Mouse (Mus musculus) macrophage (primary cell): Measurements from ENCODE around the gene Cyp26b1. TPM values are rescaled to one million over a fixed set of nuclear protein-coding genes. Genes with fewer than 3 reads are reported as not detected.

Source experiments
- H3K27ac ChIP-seq: fragments of 350-480 bp; formaldehyde crosslinking; 2 replicates; pipeline ENCODE4 v1.9.0; 2021
- H3K36me3 ChIP-seq: fragments of 350-480 bp; formaldehyde crosslinking; 2 replicates; pipeline ENCODE4 v1.9.0; 2021; ENCODE audit errors: inconsistent target
- H3K4me3 ChIP-seq: fragments of 350-480 bp; formaldehyde crosslinking; 2 replicates; pipeline ENCODE4 v1.9.0; 2021; ENCODE audit errors: inconsistent target
- H3K79me2 ChIP-seq: fragments of 350-480 bp; formaldehyde crosslinking; 2 replicates; pipeline ENCODE4 v1.9.0; 2021; ENCODE audit errors: inconsistent target
- WGBS: methylation state at CpG from one replicate; pipeline ENCODE4 v1.1.7; 2026; ENCODE audit warnings: inconsistent platforms; ENCODE audit not compliant: missing documents; 5-methylcytosine and 5-hydroxymethylcytosine counted together
- polyA plus RNA-seq: library from polyadenylated mRNA; stranded (reverse); fragments of 250-400 nt; gene quantifications from 3 replicates; pipeline ENCODE4 v1.2.4, GENCODE M21; 2018; ENCODE audit warnings: inconsistent platforms

Gene Cyp26b1
- polyA plus RNA-seq, 1 experiment from 2014 or later, result 0.03 TPM

- 100% methylated on average over 3 of the region's 3 CpGs for WGBS
These were observed 918 bp upstream of the Cyp26b1 start for GRCm38 (mm10) chr6:84594626-84595025.

GRCm38 (mm10) chr6:84590961-84591745 lies 2.6 kb downstream of the Cyp26b1 start:
- Histone ChIP-seq H3K4me3 (no peak overlapping the region), H3K27ac (no peak overlapping the region), H3K36me3 (no peaks in the 10 kb centered on the region), H3K79me2 (no peaks in the 10 kb centered on the region)
- 98% methylated on average over 6 of the region's 6 CpGs for WGBS

More at GRCm38 (mm10) chr6:84594626-84595025, 918 bp upstream of the Cyp26b1 start:
- no peaks in the 10 kb centered on the region for H3K79me2 ChIP-seq
- no peaks in the 10 kb centered on the region for H3K36me3 ChIP-seq
- H3K4me3 ChIP-seq, result no peak overlapping the region
- H3K27ac ChIP-seq, result no peak overlapping the region

DNA sequence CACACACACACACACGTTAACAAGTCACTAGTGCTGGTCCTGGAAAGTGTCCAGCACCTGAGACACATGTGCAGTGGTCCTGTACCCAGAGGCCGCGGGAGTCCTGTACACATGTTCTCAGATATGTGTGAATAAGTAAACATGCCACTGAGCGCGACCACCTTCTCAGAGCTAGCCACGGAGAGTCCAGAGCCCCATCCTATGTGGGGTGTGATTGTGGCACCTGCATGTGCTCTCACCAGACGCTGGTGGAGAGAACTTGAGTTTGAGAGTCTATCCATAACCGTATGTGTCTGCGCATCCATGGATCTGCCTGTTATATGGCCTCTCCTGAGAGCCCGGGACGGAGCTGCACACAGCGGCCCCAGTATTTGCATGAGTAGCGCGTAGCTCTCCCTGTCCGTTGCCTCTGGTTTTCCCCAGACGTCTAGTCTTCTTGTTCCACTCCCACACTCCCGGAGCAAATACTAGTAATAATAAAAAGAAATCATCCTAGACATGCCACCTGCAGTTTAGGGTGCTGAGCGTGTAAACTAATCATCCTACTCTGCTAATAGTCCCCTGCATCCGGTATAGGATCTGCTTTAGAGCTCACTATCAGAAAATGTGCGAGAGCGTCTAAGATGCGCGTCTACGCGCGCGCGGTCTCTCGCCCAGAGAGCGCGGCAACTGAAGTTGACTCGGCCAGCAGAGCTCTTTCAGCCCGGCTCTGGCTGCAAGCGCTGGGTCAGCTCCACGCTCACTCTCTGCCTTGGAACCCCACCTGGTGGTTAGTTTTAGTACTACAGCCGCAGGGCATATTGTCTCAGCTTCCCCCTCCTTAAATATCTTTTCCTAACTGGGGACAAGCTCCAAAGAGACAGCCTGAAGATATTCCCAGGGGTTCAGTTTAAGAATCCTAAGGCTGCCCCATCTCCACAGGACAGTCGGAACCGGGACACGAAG lies 3.7 kb downstream of the Cyp26b1 start:
- H3K27ac ChIP-seq, result no peak overlapping the region
- 9% methylated on average over 36 of the region's 39 CpGs for WGBS
- no peaks in the 10 kb centered on the region for H3K36me3 ChIP-seq
- no peak overlapping the region for H3K4me3 ChIP-seq
- no peaks in the 10 kb centered on the region for H3K79me2 ChIP-seq

DNA sequence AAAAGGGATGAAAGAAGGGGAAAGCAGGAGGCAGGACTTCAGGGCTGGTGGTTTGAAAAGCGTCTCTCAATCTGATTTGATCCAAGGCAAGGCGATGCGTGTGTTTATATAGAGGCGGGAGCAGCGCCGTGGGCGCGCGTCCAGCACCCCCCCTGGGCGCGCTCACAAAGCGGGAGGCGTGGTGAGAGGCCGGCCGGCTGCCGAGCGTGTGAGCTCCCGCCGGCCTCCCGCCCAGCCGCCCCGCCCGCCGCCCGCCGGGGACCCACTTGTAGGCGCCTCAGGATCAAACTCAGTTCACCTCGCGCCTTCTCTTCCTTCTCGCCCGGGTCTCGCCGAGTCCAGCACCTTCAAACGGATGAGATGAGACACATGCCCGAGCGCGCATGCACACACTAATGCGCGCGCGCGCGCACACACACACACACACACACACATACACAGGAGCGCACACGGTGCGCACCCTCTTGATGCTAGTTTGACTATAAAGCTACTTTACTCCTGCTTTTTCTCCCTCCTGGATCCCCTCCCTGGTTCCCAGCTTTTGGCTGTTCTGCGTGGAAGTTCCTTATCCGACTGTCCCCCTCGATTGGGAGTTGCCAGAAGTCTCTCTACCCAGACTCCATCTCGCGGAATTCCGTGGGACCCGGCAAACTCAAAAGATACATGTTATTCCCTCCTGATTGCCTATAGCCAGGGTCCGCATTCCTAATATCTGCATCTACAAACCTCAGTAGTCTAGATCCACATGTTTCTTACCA lies 4.6 kb downstream of the Cyp26b1 start:
- H3K79me2 ChIP-seq, result no peaks in the 10 kb centered on the region
- 3% methylated on average over 51 of the region's 54 CpGs for WGBS
- H3K4me3 ChIP-seq, result no peak overlapping the region
- H3K27ac ChIP-seq, result no peak overlapping the region
- no peaks in the 10 kb centered on the region for H3K36me3 ChIP-seq

- H3K36me3 ChIP-seq, result no peaks in the 10 kb centered on the region
- no peak overlapping the region for H3K4me3 ChIP-seq
- WGBS, result under 1% methylated on average over 23 of the region's 41 CpGs
These were observed 5.3 kb downstream of the Cyp26b1 start for GRCm38 (mm10) chr6:84588221-84588894.

GRCm38 (mm10) chr6:84587471-84588101 lies 6.1 kb downstream of the Cyp26b1 start:
- H3K36me3 ChIP-seq, result no peaks in the 10 kb centered on the region
- H3K79me2 ChIP-seq, result no peaks in the 10 kb centered on the region
- H3K4me3 ChIP-seq, result no peak overlapping the region
- H3K27ac ChIP-seq, result no peak overlapping the region
- WGBS, result 1% methylated on average over 51 of the region's 51 CpGs

More at GRCm38 (mm10) chr6:84588221-84588894, 5.3 kb downstream of the Cyp26b1 start:
- Histone ChIP-seq H3K27ac (no peak overlapping the region), H3K79me2 (no peaks in the 10 kb centered on the region)

GRCm38 (mm10) chr6:84586551-84587200 lies 7.0 kb downstream of the Cyp26b1 start:
- Histone ChIP-seq H3K27ac (no peak overlapping the region), H3K79me2 (no peaks in the 10 kb centered on the region), H3K36me3 (no peaks in the 10 kb centered on the region), H3K4me3 (no peak overlapping the region)
- WGBS, result 5% methylated on average over 22 of the region's 28 CpGs

DNA sequence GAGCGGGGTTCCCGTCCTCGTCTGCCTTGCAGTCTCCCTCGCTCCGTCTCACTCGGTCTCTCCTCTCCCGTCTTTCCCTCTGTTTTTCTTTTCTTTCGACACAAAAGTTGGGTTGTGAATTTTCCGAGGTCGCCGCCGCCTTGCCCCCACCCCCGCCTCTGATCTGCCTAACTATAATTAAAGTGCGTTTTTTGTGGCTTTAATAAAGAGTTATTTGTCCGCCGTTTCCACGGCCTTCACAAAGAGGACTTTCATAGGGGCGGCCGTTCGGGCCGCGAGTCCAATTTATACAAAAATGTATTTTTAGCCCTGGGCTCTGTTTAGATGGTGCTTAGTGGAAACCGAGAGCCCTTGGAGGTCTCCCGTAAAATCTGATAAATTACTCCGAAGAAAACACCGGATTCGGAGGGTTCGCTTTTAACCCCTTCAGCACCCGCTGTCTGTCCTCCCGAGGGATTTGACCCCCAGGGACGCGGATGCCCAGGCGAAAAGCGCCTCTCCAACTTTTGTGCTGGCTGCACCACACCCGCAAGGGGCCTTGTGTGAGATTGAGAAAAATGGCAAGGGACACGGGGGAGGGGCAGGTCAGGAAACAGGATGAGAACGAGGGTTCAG lies 7.9 kb downstream of the Cyp26b1 start:
- H3K4me3 ChIP-seq, result no peak overlapping the region
- no peak overlapping the region for H3K27ac ChIP-seq
- no peaks in the 10 kb centered on the region for H3K79me2 ChIP-seq
- WGBS, result 2% methylated on average over 33 of the region's 37 CpGs
- no peaks in the 10 kb centered on the region for H3K36me3 ChIP-seq

DNA sequence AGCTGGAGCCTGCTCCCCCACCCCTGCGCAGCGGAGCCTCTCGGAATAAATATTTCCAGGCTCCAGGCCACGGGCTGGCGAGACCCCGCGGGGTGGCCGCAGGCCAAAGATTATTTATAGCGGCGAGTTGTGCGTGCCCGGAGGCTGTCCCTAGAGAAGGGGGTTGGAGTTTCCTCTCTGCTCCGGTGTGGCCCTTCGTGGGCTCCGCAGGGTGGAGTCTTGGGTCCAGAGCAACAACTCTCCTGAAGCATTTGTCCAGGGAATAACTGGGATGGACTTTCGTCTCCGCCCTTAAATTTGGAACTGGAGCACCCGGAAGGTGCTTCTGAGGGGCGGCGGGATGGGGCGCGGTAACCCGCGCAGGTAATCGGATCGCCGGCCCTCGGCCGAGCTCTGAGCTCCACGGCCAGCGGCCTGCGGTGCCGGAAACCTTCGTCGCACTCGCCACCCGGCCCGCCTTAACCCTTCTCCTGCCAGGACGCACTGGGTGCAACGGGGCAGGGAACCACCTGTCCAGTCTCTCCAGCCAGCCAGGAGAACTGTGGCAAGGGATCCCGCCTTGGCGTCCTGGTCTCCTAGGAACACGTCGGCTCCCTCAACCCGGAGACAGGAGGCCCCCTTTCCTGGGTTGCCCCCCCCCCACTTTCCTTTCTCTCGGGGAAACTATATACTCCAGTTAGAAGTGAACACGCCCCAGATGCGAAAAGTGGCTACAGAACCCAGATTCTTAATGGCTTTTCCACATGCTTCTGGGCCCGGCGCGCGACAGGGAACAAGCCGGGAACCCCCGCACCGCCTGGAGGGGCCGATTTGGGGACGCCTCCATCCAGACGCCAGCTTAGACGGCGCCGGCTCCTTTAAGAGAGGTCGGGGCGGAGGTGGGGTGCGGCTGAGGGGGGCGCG lies 8.7 kb downstream of the Cyp26b1 start:
- H3K36me3 ChIP-seq, result no peaks in the 10 kb centered on the region
- no peak overlapping the region for H3K4me3 ChIP-seq
- H3K27ac ChIP-seq, result no peak overlapping the region
- no peaks in the 10 kb centered on the region for H3K79me2 ChIP-seq
- WGBS, result 1% methylated on average over 60 of the region's 66 CpGs

DNA sequence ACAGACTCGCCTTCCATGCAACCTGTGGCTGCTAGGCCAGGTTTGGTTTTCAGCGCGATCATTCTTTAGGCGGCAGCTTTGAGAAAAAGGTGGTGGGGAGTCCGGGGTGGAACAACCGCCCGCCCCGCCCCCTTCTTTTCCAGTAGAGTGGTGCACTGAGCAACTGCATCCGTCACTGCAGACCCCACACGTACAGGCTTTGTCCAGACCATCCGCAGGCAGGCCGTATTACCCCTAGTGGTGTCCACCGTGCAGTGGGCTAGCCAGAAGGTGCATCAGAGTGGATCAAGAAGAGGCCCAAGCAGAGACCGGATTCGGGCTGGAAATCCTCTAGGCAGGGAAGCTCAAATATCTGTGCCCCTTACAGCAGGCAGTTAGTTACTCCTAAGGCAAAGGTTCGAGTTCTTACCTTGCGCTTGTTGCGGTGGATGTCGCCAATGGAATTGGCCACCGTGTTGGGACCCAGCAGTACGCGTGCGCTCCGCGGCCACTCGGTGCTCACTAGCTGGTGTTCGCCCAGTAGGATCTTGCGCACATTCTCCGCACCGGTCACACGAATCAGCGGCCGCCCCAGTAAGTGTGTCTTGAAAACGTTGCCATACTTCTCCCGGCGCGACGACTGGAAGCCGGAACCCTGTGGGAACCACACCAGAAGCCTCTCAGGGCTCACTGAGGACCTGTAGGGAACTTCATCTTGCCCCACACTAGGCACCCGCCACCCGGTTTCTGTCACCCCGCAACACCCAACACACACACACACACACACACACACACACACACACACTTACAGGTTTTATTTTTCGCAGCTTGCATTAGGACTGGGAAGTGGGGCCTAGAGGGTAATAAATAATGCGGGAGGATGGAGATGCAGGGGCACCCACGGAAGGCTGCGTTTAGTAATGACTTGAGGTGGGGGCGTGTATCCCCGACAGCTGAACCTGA lies 9.6 kb downstream of the Cyp26b1 start:
- no peak overlapping the region for H3K4me3 ChIP-seq
- 2% methylated on average over 47 of the region's 48 CpGs for WGBS
- H3K27ac ChIP-seq, result no peak overlapping the region
- no peaks in the 10 kb centered on the region for H3K79me2 ChIP-seq
- no peaks in the 10 kb centered on the region for H3K36me3 ChIP-seq

- no peaks in the 10 kb centered on the region for H3K36me3 ChIP-seq
- WGBS, result under 1% methylated on average over 26 of the region's 26 CpGs
These were observed 10.3 kb downstream of the Cyp26b1 start for GRCm38 (mm10) chr6:84583371-84583770.

More at GRCm38 (mm10) chr6:84583371-84583770, 10.3 kb downstream of the Cyp26b1 start:
- H3K79me2 ChIP-seq, result no peaks in the 10 kb centered on the region
- H3K4me3 ChIP-seq, result no peak overlapping the region
- no peak overlapping the region for H3K27ac ChIP-seq
